Mouse (Mus musculus) layer of hippocampus, adult 2 months (tissue): ENCODE data around the gene Gm13272. TPM values are rescaled to one million over a fixed set of nuclear protein-coding genes. Genes with fewer than 3 reads are reported as not detected.
"Not testable (repeated sequence)": the region's sequence is repeated elsewhere in the genome, so short reads cannot be mapped to it uniquely, and the experiment has no call there.

Experiments
- DNase-seq, 2 experiments: peaks; one replicate each; pipeline ENCODE4 v3.0.0; 2022; ENCODE audit warnings: low spot score in 2 of 2
- H3K27ac ChIP-seq: fragments of 200-600 bp; 2 replicates; pipeline ENCODE4 v1.8.1; 2022
- H3K4me3 ChIP-seq: fragments of 200-600 bp; 2 replicates; pipeline ENCODE4 v1.8.1; 2022; ENCODE audit warnings: mild to moderate bottlenecking
- CTCF ChIP-seq: fragments of 200-600 bp; conservative IDR thresholded peaks from 2 replicates; pipeline ENCODE4 v1.8.1; 2022; ENCODE audit warnings: antibody characterized with exemption, mild to moderate bottlenecking, moderate library complexity
- long read RNA-seq, 2 experiments: library from polyadenylated mRNA; stranded (forward); transcript quantifications; one replicate each; pipeline ENCODE4 v2.0.0; 2021; ENCODE audit warnings: borderline mapping rate in 2 of 2
- total RNA-seq, 2 experiments: library from RNA; stranded (reverse); gene quantifications; 2 replicates each; pipeline ENCODE4 v1.2.3; 2021

Gm13272 gene
- not detected for total RNA-seq
- long read RNA-seq, experiment 1: 0 reads
- long read RNA-seq, experiment 2: 0 reads

GRCm38 (mm10) chr4:88779550-88779949, at the start of gene Gm13272:
Gene Gm13272, plus strand, starts transcription at chr4:88779850.
- not testable (repeated sequence) for DNase-seq, H3K27ac ChIP-seq, H3K4me3 ChIP-seq

GRCm38 (mm10) chr4:88738480-88738879, 41.2 kb upstream of the Gm13272 start:
- TF ChIP-seq CTCF: peak; percentile 98
- peak in 1 of 2 experiments; percentile 56 for DNase-seq
- H3K4me3 ChIP-seq: no peak overlapping the region

GRCm38 (mm10) chr4:88739036-88739435, 40.6 kb upstream of the Gm13272 start:
- no peak for TF ChIP-seq CTCF
- no peak overlapping the region for H3K27ac ChIP-seq
- H3K4me3 ChIP-seq: no peak overlapping the region
- no peak for DNase-seq

More at GRCm38 (mm10) chr4:88738480-88738879, 41.2 kb upstream of the Gm13272 start:
- H3K27ac ChIP-seq: no peak overlapping the region

- DNase-seq: no peak
- no peak for TF ChIP-seq CTCF
- no peak overlapping the region for H3K4me3 ChIP-seq
Measured at GRCm38 (mm10) chr4:88741426-88741825, 38.2 kb upstream of the Gm13272 start.

GRCm38 (mm10) chr4:88742771-88743371, 36.8 kb upstream of the Gm13272 start:
- no peak for DNase-seq
- peak; percentile 56 for TF ChIP-seq CTCF
- Histone ChIP-seq H3K4me3 (no peak overlapping the region), H3K27ac (no peak overlapping the region)

More at GRCm38 (mm10) chr4:88741426-88741825, 38.2 kb upstream of the Gm13272 start:
- H3K27ac ChIP-seq: no peak overlapping the region

GRCm38 (mm10) chr4:88744207-88744606, 35.4 kb upstream of the Gm13272 start:
- TF ChIP-seq CTCF: 0 out of 2 replicates have a peak, but pooled peaks have one; percentile 16
- Histone ChIP-seq H3K4me3 (no peak overlapping the region), H3K27ac (no peak overlapping the region)
- no peak for DNase-seq

GRCm38 (mm10) chr4:88749926-88750325, 29.7 kb upstream of the Gm13272 start:
- no peak for TF ChIP-seq CTCF
- no peak overlapping the region for H3K27ac ChIP-seq
- no peak for DNase-seq
- H3K4me3 ChIP-seq: no peak overlapping the region

- H3K4me3 ChIP-seq: not testable (repeated sequence)
- TF ChIP-seq CTCF: peak; percentile 53
Measured at GRCm38 (mm10) chr4:88754818-88755340, 24.8 kb upstream of the Gm13272 start, which contains the start of gene Gm13271. Gene Gm13271, plus strand, starts transcription at chr4:88754868.

GRCm38 (mm10) chr4:88756581-88757513, 22.8 kb upstream of the Gm13272 start:
- Histone ChIP-seq H3K4me3 (peak overlapping the region; percentile 55), H3K27ac (peak overlapping the region; percentile 61; the same call in 1 of the 2 replicates)
- not testable (repeated sequence) for DNase-seq

More at GRCm38 (mm10) chr4:88754818-88755340, 24.8 kb upstream of the Gm13272 start, which contains the start of gene Gm13271:
- DNase-seq: peak; percentile 60 to 67
- not testable (repeated sequence) for H3K27ac ChIP-seq

- peak; percentile 72 for TF ChIP-seq CTCF
- not testable (repeated sequence) for H3K27ac ChIP-seq
- H3K4me3 ChIP-seq: peak overlapping the region; percentile 55
Measured at GRCm38 (mm10) chr4:88757628-88758031, 22.0 kb upstream of the Gm13272 start.

GRCm38 (mm10) chr4:88758751-88759150, 20.9 kb upstream of the Gm13272 start:
- not testable (repeated sequence) for H3K4me3 ChIP-seq, H3K27ac ChIP-seq
- DNase-seq: peak in 1 of 2 experiments; percentile 27

More at GRCm38 (mm10) chr4:88757628-88758031, 22.0 kb upstream of the Gm13272 start:
- peak; percentile 84 to 90 for DNase-seq

GRCm38 (mm10) chr4:88759610-88760268, 19.9 kb upstream of the Gm13272 start, which contains the start of gene Gm13283:
Gene Gm13283, plus strand, starts transcription at chr4:88760119.
- peak in 1 of 2 experiments; percentile 13 for DNase-seq
- H3K27ac ChIP-seq: not testable (repeated sequence)
- peak within 1 kb of the TSS; percentile 30; the same call in 1 of the 2 replicates for H3K4me3 ChIP-seq
